Mouse (Mus musculus) forebrain, embryonic 11.5 days (tissue): ENCODE measurements around the gene Kdm2b. TPM values are rescaled to one million over a fixed set of nuclear protein-coding genes. Genes with fewer than 3 reads are reported as not detected.

ENCODE experiments used
- ATAC-seq: fragments of 200-750 bp; cut with Nextera tagmentation; replicated peaks from 2 replicates; pipeline ENCODE4 v1.8.0; 2017; ENCODE audit warnings: moderate TSS enrichment; ENCODE audit not compliant: low FRiP score
- DNase-seq: peaks from one replicate; pipeline ENCODE4 v3.0.0-alpha.2; 2017; ENCODE audit warnings: low spot score
- H3K27ac ChIP-seq: fragments of 300-500 bp; sonication (generic); 2 replicates; pipeline ENCODE4 v1.5.1; 2014; ENCODE audit warnings: low read depth, low read length
- H3K27me3 ChIP-seq: fragments of 300-500 bp; sonication (generic); 2 replicates; pipeline ENCODE4 v1.6.1; 2014; ENCODE audit warnings: mild to moderate bottlenecking, low read length, mixed read lengths; ENCODE audit not compliant: control insufficient read depth, insufficient read depth
- H3K36me3 ChIP-seq: fragments of 300-500 bp; sonication (generic); 2 replicates; pipeline ENCODE4 v1.6.1; 2014; ENCODE audit warnings: mild to moderate bottlenecking, low read length, moderate library complexity, mixed read lengths; ENCODE audit not compliant: control insufficient read depth, insufficient read depth
- H3K4me1 ChIP-seq: fragments of 300-500 bp; sonication (generic); replicated peaks from 2 replicates; pipeline ENCODE4 v1.6.1; 2014; ENCODE audit warnings: low read length, mixed read lengths; ENCODE audit not compliant: control insufficient read depth, insufficient read depth
- H3K4me2 ChIP-seq: fragments of 300-500 bp; sonication (generic); 2 replicates; pipeline ENCODE4 v1.6.1; 2014; ENCODE audit warnings: low read depth, mild to moderate bottlenecking, low read length, moderate library complexity, mixed read lengths; ENCODE audit not compliant: severe bottlenecking
- H3K4me3 ChIP-seq: fragments of 300-500 bp; sonication (generic); 2 replicates; pipeline ENCODE4 v1.5.1; 2014; ENCODE audit warnings: low read depth, low read length
- H3K9ac ChIP-seq: fragments of 300-500 bp; sonication (generic); 2 replicates; pipeline ENCODE4 v1.6.1; 2014; ENCODE audit warnings: low read length
- H3K9me3 ChIP-seq: fragments of 300-500 bp; sonication (generic); 2 replicates; pipeline ENCODE4 v1.6.1; 2016; ENCODE audit warnings: low read length, mixed read lengths; ENCODE audit not compliant: control insufficient read depth
- WGBS: fragments of 180-500 bp; shearing (Covaris S2); extraction: QIAGEN DNeasy Blood & Tissue Kit; methylation state at CpG from one replicate; pipeline ENCODE4 v1.1.7; 2014; 5-methylcytosine and 5-hydroxymethylcytosine counted together
- polyA plus RNA-seq: library from polyadenylated mRNA; unstranded; fragments of >200 nt; fragmentation: Nextera tagmentation; extraction: Ambion mirVana; gene quantifications from 2 replicates; pipeline ENCODE4 v1.2.1, GENCODE M21; 2014

Kdm2b gene
- polyA plus RNA-seq, 1 experiment from 2014 or later, result 92.4 TPM

DNA sequence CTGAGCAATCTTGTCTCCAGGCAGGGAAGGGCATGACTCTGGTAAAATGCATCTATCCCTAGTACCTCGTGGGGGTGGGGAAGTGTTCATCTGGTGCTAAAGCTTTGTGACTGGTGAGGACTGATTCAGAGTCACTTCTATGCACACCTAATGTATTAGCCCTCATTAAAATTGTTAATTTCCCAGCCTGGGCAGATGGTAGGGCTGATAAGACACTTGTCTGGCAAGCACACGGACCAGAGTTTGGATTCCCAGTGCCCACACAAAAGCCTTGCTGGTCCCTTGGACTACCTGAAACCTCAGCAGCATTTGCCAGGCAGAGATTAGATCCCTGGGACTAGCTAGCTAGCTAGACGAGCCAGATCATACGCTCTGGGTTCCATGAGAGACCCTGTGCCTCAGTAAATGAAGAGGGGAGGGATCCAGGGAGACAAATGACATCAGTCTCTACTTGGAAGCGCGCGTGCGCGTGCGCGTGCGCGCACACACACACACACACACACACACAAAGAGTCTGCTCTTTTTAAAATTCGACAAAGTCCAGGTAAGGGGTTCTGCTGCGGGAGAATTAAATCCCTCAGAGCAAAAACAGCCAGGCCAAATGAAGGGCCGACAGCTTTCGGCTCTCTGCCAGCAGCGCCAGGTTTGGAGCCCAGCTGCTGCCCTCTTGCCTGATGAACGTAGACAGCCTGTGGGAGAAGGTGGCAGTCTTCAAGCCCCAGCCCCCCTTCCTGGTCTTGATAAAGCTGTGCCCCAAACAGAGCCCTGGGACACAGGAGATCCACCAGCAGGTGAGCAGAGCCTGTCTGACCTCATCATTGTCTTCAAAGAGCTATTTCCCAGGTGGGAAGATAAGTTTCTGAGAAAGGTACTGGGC lies 16.3 kb upstream of the Kdm2b start:
- Histone ChIP-seq H3K27me3 (no peaks in the 10 kb centered on the region), H3K9me3 (no peaks in the 10 kb centered on the region), H3K4me3 (no peak overlapping the region), H3K4me1 (no peaks in the 10 kb centered on the region), H3K9ac (no peak overlapping the region), H3K27ac (no peak overlapping the region), H3K36me3 (no peaks in the 10 kb centered on the region), H3K4me2 (no peak overlapping the region)
- WGBS, result 63% methylated on average over 19 of the region's 19 CpGs
- DNase-seq (no peak), ATAC-seq (no peak)

DNA sequence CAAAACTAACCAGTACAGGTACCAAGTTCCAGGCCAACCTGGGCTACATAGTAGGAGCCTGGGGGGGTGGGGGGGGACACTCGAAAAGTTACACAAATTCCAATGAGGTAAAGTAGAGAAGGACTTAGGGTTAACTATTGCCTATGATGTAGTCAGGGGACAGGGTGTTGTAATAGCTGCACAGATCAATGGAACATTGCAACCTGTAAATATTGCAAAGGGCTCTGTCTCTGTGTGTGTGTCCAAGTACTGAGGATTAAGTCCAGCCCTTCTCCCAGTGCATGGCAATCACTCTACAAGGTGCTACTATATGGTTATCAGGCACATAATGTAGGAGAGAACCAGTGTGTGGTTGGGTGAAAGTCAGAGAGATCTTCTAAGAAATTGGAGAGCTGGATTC lies 11.3 kb upstream of the Kdm2b start:
- H3K9me3 ChIP-seq, result no peaks in the 10 kb centered on the region
- H3K36me3 ChIP-seq, result no peaks in the 10 kb centered on the region
- no peak overlapping the region for H3K9ac ChIP-seq
- 73% methylated on average over 1 of the region's 1 CpGs for WGBS
- H3K27ac ChIP-seq, result no peak overlapping the region
- no peaks in the 10 kb centered on the region for H3K4me1 ChIP-seq
- no peak overlapping the region for H3K4me2 ChIP-seq
- no peak for ATAC-seq
- H3K4me3 ChIP-seq, result no peak overlapping the region
- DNase-seq, result no peak
- H3K27me3 ChIP-seq, result no peaks in the 10 kb centered on the region

DNA sequence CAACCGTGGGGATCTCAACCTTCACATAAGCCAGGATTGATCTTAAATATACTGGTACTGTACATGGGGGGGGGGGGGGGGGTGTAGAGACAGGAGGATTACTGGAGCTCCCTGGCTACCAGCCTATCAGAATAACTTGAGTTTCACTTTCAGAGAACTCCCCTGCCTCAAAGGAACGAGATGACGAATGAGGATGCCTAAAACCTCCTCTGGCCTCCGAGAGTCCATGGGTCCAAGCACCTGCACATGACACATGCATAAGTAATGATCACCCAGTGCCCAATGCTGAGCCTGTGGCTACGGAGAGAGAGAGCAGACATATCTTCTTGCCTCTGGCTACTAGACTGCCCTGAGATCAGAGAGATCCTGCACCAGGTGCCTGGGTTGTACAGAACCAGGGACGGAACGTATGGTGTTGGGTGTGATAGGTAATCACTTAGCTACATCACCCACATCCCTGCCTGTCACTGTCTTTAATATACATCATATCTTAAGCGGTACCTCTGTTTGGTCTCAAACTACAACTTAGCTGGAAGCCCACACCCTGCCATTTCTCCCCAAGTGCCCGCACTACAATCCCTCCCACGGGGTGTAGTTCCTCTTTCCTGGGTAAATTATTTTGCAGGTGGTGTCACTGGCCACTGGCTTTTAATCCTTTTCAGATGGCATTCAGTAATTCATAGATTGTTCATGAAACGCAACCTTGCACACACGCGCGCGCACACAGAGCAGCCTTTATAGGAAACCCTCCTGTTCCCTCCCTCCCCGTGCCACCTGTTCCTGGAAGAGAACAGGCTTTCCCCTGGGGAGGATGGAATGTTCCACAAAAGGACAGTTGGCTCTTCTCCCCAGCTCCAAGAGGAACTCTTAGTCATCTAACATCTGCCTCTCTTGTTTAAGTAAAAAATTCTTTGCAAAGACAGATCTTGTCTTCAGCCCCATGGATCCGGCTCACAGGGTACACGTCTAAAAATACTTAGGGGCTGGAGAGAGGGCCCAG lies 7.9 kb upstream of the Kdm2b start:
- no peaks in the 10 kb centered on the region for H3K4me1 ChIP-seq
- no peak overlapping the region for H3K9ac ChIP-seq
- H3K4me2 ChIP-seq, result no peak overlapping the region
- H3K4me3 ChIP-seq, result no peak overlapping the region
- H3K27ac ChIP-seq, result no peak overlapping the region
- ATAC-seq, result no peak
- no peaks in the 10 kb centered on the region for H3K36me3 ChIP-seq
- no peaks in the 10 kb centered on the region for H3K27me3 ChIP-seq
- DNase-seq, result no peak
- WGBS, result 92% methylated on average over 18 of the region's 18 CpGs
- H3K9me3 ChIP-seq, result no peaks in the 10 kb centered on the region

DNA sequence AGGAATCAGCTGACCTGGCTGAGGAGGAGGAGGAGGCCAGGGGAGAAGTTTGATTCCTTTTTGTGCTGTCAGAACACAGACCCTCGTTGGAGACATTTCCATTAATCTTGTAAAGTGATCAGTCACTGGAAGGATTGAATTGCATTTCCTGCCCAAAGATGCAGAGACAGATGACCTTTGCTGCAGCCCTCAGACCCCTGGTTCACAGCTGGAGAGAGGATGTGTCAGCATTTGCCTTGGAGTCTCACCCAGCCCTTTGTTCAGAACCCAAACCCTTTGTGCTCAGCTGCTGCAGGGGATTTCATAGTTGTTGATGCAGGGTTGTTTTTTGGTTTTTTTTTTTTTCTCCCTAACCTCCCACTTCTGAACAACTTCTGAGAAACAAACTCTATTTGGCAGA lies 5.3 kb upstream of the Kdm2b start:
- H3K4me1 ChIP-seq, result peaks cover 15% of the 10 kb centered on the region
- DNase-seq (peak; percentile 44), ATAC-seq (no peak)
- H3K27ac ChIP-seq, result no peak overlapping the region
- no peaks in the 10 kb centered on the region for H3K36me3 ChIP-seq
- H3K27me3 ChIP-seq, result no peaks in the 10 kb centered on the region
- H3K9ac ChIP-seq, result no peak overlapping the region
- no peaks in the 10 kb centered on the region for H3K9me3 ChIP-seq
- H3K4me2 ChIP-seq, result 0 out of 2 replicates have a peak overlapping the region, but pooled peaks have one; percentile 6
- 0% methylated on average over 1 of the region's 1 CpGs for WGBS
- no peak overlapping the region for H3K4me3 ChIP-seq

DNA sequence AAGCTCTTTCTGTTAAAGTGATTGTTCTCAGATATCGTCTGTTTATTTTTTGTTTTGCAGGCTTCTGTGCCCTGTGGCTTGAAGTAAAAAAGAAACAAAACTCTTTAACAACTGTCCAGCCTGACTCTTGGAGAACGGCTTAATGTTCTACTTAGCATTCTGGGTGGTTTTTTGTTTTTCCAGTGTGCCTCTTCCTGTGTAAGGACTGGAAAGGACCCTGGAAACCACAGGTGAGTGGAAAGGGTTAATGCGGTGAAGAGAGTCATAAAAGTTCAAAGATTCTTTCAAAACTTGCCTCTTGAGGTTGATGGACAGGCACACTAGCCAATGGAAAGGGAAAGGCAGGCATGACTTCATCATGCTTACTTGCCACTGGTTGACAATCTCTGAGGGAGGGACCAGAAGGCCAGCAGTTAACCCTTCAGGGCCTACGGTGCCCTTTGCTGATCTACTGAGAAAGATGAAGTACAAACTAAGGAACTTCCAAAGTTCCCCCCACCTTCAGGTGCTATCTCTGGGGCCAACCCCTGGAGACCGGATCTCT lies 4.8 kb upstream of the Kdm2b start:
- no peak overlapping the region for H3K27ac ChIP-seq
- WGBS, result 7% methylated on average over 5 of the region's 5 CpGs
- peak overlapping the region; percentile 9; the same call in 1 of the 2 replicates for H3K9ac ChIP-seq
- DNase-seq (peak; percentile 86), ATAC-seq (peak; percentile 86)
- no peak overlapping the region for H3K4me3 ChIP-seq
- no peaks in the 10 kb centered on the region for H3K9me3 ChIP-seq
- H3K4me2 ChIP-seq, result peak overlapping the region; percentile 6; the same call in 1 of the 2 replicates
- H3K4me1 ChIP-seq, result peaks cover 17% of the 10 kb centered on the region
- H3K36me3 ChIP-seq, result no peaks in the 10 kb centered on the region
- no peaks in the 10 kb centered on the region for H3K27me3 ChIP-seq

DNA sequence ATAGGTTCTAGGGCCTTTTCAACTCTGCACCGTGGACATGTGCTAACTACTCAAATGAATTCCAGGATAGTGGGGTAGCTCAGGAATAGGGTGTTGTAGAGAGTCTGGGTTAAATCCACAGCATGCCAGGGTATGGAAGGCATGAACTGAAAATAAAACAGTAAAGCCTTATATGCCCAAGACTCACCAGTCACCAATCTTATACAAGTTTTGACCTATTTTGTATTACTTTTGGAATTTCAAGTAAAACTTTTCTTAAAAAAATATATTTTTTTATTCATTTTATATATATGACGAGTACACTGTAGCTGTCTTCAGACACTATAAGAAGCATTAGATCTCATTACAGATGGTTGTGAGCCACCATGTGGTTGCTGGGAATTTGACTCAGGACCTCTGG lies 4.2 kb upstream of the Kdm2b start:
- Histone ChIP-seq H3K27ac (no peak overlapping the region), H3K27me3 (no peaks in the 10 kb centered on the region), H3K9me3 (no peaks in the 10 kb centered on the region), H3K36me3 (no peaks in the 10 kb centered on the region), H3K4me3 (no peak overlapping the region), H3K4me2 (no peak overlapping the region), H3K9ac (peak overlapping the region; percentile 9; the same call in 1 of the 2 replicates), H3K4me1 (peaks cover 17% of the 10 kb centered on the region)
- 60% methylated on average over 2 of the region's 2 CpGs for WGBS
- DNase-seq, result no peak
- no peak for ATAC-seq

DNA sequence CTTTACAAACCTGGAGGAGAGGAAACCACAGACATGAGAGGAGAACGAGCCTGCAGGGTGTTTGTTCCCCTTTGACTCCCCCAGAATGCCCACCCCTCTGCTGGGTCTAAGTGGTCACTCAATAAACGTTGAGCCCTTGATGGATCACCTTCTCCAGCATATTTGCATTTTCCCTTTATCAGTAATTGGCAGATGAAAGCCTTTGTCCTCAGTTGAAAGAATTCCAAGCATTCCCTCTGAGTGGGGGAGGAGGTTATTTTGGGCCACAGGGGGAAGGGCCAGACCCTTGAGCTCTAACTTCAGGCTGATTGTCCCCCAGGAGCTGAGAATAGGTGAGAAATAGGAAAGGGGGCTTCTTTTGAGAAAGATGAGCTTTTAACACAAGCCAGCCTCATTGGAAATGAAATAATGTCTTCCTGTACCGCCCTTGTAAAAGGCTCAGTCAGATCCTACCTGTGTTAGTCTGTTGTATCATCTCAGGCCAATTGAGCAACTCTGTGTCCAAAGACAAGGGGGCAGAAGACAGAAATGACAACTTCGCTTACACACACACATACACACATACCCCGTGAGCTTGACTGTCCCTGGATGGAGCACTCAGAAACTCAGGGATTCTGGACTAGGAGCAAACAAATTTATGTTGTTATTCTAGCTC lies 1.9 kb upstream of the Kdm2b start:
- ATAC-seq (no peak), DNase-seq (peak; percentile 29)
- H3K27ac ChIP-seq, result no peak overlapping the region
- H3K9ac ChIP-seq, result peak overlapping the region; percentile 43
- H3K4me2 ChIP-seq, result peak overlapping the region; percentile 96; the same call in 1 of the 2 replicates
- no peaks in the 10 kb centered on the region for H3K27me3 ChIP-seq
- H3K9me3 ChIP-seq, result no peaks in the 10 kb centered on the region
- peak overlapping the region; percentile 46; the same call in 1 of the 2 replicates for H3K4me3 ChIP-seq
- H3K36me3 ChIP-seq, result no peaks in the 10 kb centered on the region
- H3K4me1 ChIP-seq, result peaks cover 31% of the 10 kb centered on the region
- WGBS, result 25% methylated on average over 5 of the region's 5 CpGs
